Mouse (Mus musculus): Measurements from ENCODE around the gene Teddm2. TPM values are rescaled to one million over a fixed set of nuclear protein-coding genes. Genes with fewer than 3 reads are reported as not detected.

Gene Teddm2
- polyA plus RNA-seq (2012; rRNA removed) = 0.25 and 0.30 TPM in 2 replicates

DNA sequence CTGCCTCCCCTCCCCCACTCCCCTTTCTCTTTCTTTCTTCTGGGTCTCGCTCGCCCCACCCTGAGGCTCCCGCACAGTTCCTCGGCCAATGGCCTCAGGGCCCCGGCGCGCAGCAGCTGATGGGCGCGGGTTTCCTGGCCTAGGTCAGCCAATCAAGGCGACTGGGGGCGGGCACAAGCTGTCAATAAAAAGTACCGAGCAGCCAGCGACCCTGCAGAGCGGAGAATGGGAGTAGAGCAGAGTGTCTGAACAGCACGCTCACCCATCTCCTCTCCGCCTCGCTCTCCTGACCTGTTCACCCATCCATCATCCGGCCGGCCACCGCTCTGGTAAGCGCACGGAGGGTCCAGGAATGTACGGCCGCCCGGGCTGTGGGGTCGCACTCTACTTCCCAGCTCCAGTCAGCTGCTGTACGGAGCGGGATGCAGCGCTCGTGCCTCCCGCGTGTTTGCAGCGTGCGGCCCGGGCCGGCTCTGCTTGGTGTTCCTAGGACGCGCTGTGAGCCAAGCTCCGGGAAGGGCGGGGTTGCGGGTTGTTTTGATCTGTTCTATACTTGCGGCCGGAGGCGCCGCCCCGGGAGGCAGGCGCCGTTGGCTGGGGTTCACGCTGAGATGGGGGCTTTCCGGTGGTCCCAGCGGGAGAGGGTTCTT lies at the start of gene Teddm2, which contains the start of gene Glul:
Teddm2 (minus strand) TSS at position 498 of the 650 bp plus-strand sequence.
Glul (plus strand) TSS at position 214 of the 650 bp plus-strand sequence.

DNA sequence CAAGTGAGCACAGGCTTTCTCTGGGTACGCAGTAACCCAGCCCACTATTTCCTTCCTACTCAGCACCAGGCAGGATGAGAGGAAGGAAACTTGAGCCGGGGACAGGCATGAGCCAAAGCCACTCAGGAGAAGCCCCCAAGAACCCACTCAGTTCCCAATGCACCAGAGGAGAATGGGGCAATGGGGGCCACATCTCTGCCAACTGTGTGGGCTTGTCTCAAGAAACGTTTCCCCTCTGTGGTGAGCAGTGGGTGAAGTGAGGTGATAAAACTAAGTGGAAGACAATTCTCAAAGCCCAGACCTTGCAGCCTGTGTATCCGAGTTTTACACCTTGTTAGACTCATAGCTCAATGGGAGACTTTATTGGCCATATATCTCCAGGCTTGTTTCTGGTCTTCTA lies 8.6 kb downstream of the Teddm2 start, which contains the start of gene Teddm1a:
Teddm1a (plus strand) TSS at position 301 of the 400 bp plus-strand sequence.

DNA sequence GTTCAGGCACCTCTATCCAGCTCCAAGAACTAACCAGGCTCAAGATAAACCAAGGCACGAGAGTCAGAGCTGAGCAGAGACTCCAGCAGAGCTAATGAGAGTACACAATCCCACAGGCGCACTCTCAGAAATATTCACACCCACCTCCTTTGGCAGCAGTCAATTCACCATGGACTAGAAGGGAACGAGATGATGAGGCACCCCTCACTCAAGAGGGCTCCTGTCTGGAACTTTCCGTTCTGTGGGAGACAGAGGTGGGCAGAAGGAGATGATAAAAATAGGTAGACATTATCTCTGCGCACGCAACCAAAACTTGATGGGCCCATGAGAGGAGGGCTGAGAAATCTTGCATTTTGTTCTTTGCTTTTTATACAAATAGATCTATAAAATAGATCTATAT lies 26.0 kb downstream of the Teddm2 start, which contains the start of gene Teddm1b:
Teddm1b (plus strand) TSS at position 301 of the 400 bp plus-strand sequence.

DNA sequence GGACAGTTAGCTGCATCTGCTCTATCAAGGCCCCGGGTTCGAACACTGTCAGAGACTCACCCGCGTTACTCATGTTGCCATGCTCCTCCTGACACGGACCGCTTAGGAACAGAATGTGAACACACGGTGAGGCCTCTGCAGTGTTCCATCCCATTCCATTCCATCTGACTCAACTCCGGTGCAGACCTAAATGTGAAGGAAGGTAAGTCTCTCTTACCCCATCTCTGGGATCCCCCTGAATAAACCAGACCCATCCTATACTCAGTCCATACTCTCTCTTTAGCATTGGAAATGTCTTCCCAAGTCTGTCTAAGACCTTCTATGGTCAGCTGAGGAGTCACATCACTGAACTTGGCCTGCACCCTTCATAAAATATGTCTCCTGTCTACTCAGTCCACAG lies 56.0 kb downstream of the Teddm2 start, which contains the start of gene Rgsl1:
Rgsl1 (minus strand) TSS at position 101 of the 400 bp plus-strand sequence.

Other genes with a start within 250 kb of the Teddm2 start
- 0.05 TPM in 2 replicates for gene Rgs8, start 247.2 kb downstream of the Teddm2 start, polyA plus RNA-seq (2012; rRNA removed)
- 19.9 and 24.9 TPM in 2 replicates for gene Rgs16, start 159.9 kb downstream of the Teddm2 start, polyA plus RNA-seq (2012; rRNA removed)
- 19.1 and 20.8 TPM in 2 replicates for gene Rnasel, start 150.8 kb downstream of the Teddm2 start, polyA plus RNA-seq (2012; rRNA removed)
- 0.01 and 0.02 TPM in 2 replicates for gene Rgsl1, start 56.1 kb downstream of the Teddm2 start, polyA plus RNA-seq (2012; rRNA removed)
- gene Teddm1b, start 25.9 kb downstream of the Teddm2 start, polyA plus RNA-seq (2012; rRNA removed) = not detected in 2 replicates
- not detected in 2 replicates for gene Teddm1a, start 8.5 kb downstream of the Teddm2 start, polyA plus RNA-seq (2012; rRNA removed)
- gene Glul, start 284 bp downstream of the Teddm2 start, polyA plus RNA-seq (2012; rRNA removed) = 162 and 185 TPM in 2 replicates